Mouse (Mus musculus) small intestine, adult 2 months (tissue): ENCODE results near the gene Arhgap24.

Experiments used
- CTCF ChIP-seq: fragments of 200-500 bp; IDR thresholded peaks from 2 replicates; pipeline ENCODE4 v1.5.1; 2012; ENCODE audit warnings: low read depth, mild to moderate bottlenecking, control low read depth, inconsistent platforms, low read length, moderate library complexity, mixed read lengths; ENCODE audit not compliant: insufficient replicate concordance, insufficient read length; ENCODE audit errors: extremely low read depth
- POLR2A ChIP-seq: fragments of 200-500 bp; IDR thresholded peaks from 2 replicates; pipeline ENCODE4 v1.6.1; 2012; ENCODE audit warnings: low read depth, mild to moderate bottlenecking, control low read depth, inconsistent platforms, low read length, moderate library complexity

DNA sequence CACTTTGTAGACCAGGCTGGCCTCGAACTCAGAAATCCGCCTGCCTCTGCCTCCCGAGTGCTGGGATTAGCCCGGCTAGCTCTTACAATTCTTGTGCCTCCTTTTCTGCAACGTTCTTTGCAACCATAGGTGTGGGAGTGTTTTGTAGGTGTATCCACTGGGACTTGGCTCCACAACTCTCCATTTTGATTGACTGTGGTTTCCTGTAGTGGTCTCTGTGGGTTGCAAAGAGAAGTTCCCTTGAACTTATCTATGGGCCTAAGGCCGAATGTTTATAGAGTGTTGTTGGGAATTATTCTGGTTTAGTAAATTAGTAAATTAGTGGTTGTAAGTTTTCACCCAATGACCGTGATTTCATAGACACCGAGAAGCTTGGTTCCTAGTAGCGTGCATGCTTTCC, 33.8 kb upstream of the Arhgap24 start:
- TF ChIP-seq CTCF (no peak), POLR2A (no peak)
